Mouse (Mus musculus) neural tube, embryonic 13.5 days (tissue): ENCODE results near the gene Uchl5. TPM values are rescaled to one million over a fixed set of nuclear protein-coding genes. Genes with fewer than 3 reads are reported as not detected.

Source experiments
- ATAC-seq: fragments of 200-750 bp; cut with Nextera tagmentation; 2 replicates; pipeline ENCODE4 v1.8.0; 2017; ENCODE audit warnings: low read depth, mild to moderate bottlenecking, moderate TSS enrichment, moderate library complexity
- H3K27ac ChIP-seq: fragments of 300-500 bp; sonication (generic); replicated peaks from 2 replicates; pipeline ENCODE4 v1.5.1; 2015; ENCODE audit warnings: moderate library complexity, mild to moderate bottlenecking, inconsistent platforms
- H3K27me3 ChIP-seq: fragments of 300-500 bp; sonication (generic); 2 replicates; pipeline ENCODE4 v1.6.1; 2015; ENCODE audit warnings: mild to moderate bottlenecking, inconsistent platforms
- H3K36me3 ChIP-seq: fragments of 300-500 bp; sonication (generic); 2 replicates; pipeline ENCODE4 v1.6.1; 2015; ENCODE audit warnings: mild to moderate bottlenecking, inconsistent platforms
- H3K4me1 ChIP-seq: fragments of 300-500 bp; sonication (generic); replicated peaks from 2 replicates; pipeline ENCODE4 v1.6.1; 2015; ENCODE audit warnings: inconsistent platforms
- H3K4me2 ChIP-seq: fragments of 300-500 bp; sonication (generic); 2 replicates; pipeline ENCODE4 v1.6.1; 2015; ENCODE audit warnings: inconsistent platforms, mild to moderate bottlenecking, moderate library complexity
- H3K4me3 ChIP-seq: fragments of 300-500 bp; sonication (generic); 2 replicates; pipeline ENCODE4 v1.5.1; 2015; ENCODE audit warnings: mild to moderate bottlenecking, inconsistent platforms
- H3K9ac ChIP-seq: fragments of 300-500 bp; sonication (generic); 2 replicates; pipeline ENCODE4 v1.6.1; 2015; ENCODE audit warnings: moderate library complexity, mild to moderate bottlenecking, inconsistent platforms
- H3K9me3 ChIP-seq: fragments of 300-500 bp; sonication (generic); 2 replicates; pipeline ENCODE4 v1.6.1; 2016; ENCODE audit warnings: inconsistent platforms
- WGBS: fragments of 180-500 bp; shearing (Covaris S2); methylation state at CpG from one replicate; pipeline ENCODE4 v1.1.7; 2015; 5-methylcytosine and 5-hydroxymethylcytosine counted together
- polyA plus RNA-seq: library from polyadenylated mRNA; unstranded; fragments of >200 nt; fragmentation: Nextera tagmentation; extraction: Ambion mirVana; gene quantifications from 2 replicates; pipeline ENCODE4 v1.2.1, GENCODE M21; 2015

Uchl5 gene
- polyA plus RNA-seq, 1 experiment from 2014 or later: 68.3 TPM

DNA sequence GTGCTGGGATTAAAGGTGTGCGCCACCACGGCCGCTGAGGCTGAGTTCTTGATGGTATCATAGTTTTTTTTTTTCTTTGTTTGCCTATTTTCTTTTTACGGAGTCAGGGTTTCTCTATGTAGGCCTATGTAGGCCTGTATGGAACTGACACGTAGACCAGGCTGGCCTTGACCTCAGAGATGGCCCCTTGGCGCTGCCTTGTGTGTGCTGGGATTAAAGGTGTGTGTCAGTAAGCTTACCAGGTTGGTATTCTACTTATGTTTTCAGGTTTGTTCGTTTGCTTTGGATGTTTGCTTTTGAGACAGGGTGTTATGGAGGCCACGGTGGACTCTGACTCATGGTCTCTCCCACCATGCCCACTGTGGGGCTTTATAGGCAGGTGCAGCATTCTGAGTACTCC is 14.9 kb upstream of the Uchl5 start:
- Histone ChIP-seq H3K27me3 (no peaks in the 10 kb centered on the region), H3K9me3 (no peaks in the 10 kb centered on the region), H3K4me2 (no peak overlapping the region), H3K4me1 (no peaks in the 10 kb centered on the region), H3K4me3 (no peak overlapping the region), H3K27ac (no peak overlapping the region), H3K36me3 (peaks cover 82% of the 10 kb centered on the region), H3K9ac (no peak overlapping the region)
- WGBS: 96% methylated on average over 8 of the region's 8 CpGs
- ATAC-seq: no peak

- 78% methylated on average over 1 of the region's 1 CpGs for WGBS
- Histone ChIP-seq H3K4me1 (no peaks in the 10 kb centered on the region), H3K4me3 (no peak overlapping the region), H3K4me2 (no peak overlapping the region), H3K27ac (no peak overlapping the region), H3K36me3 (peaks cover 66% of the 10 kb centered on the region), H3K9ac (no peak overlapping the region), H3K9me3 (no peaks in the 10 kb centered on the region), H3K27me3 (no peaks in the 10 kb centered on the region)
- ATAC-seq: no peak
These were observed 12.6 kb upstream of the Uchl5 start for GRCm38 (mm10) chr1:143764443-143764842.

DNA sequence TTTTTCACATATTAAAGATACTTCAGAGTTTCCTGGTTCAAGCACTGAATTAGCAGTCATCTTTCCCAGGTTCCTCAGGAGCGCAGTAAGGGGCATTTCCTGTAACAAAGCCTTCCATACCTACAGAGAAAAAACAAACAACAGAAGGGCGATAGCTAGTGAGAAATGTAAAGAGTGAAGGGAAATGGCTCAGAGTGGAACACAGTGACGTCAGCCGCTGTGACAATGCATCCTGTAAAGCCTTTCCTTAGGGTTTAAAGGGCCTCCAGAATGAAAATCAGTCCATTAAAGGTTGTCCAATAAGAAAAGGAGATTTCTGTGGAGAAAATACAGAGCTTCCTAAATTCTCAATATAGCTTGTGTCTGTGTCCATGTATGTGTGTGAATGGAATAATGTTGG is 11.3 kb upstream of the Uchl5 start:
- Histone ChIP-seq H3K27me3 (no peaks in the 10 kb centered on the region), H3K4me2 (no peak overlapping the region), H3K36me3 (peaks cover 65% of the 10 kb centered on the region), H3K4me1 (no peaks in the 10 kb centered on the region), H3K4me3 (no peak overlapping the region), H3K9ac (no peak overlapping the region), H3K27ac (no peak overlapping the region), H3K9me3 (no peaks in the 10 kb centered on the region)
- WGBS: 89% methylated on average over 4 of the region's 4 CpGs
- no peak for ATAC-seq

DNA sequence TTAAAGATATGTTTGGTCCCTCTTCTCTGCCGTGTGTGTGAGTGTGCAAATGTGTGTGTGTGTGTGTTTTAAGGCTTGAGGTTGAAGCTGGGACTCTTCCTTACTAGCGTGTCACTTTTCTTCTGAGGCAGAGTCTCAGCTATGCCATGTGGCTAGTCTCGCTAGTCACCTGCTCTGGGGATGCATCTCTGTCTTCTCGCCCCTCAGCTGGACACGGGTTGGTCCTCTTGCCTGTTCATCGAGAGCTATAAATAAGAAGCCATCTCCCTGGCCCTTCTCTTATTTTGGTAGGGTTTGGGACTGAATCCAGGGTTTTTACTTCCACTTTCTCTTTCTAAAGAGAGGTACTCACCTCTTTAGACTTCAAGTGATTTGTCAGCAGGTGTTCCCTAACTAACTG is 10.8 kb upstream of the Uchl5 start:
- peaks cover 61% of the 10 kb centered on the region for H3K36me3 ChIP-seq

GRCm38 (mm10) chr1:143770444-143771109 is 6.5 kb upstream of the Uchl5 start:
- no peaks in the 10 kb centered on the region for H3K9me3 ChIP-seq
- ATAC-seq: no peak
- H3K4me1 ChIP-seq: peaks cover 34% of the 10 kb centered on the region
- H3K9ac ChIP-seq: no peak overlapping the region
- no peak overlapping the region for H3K4me3 ChIP-seq
- no peak overlapping the region for H3K4me2 ChIP-seq
- peaks cover 33% of the 10 kb centered on the region for H3K36me3 ChIP-seq
- H3K27me3 ChIP-seq: no peaks in the 10 kb centered on the region
- 65% methylated on average over 20 of the region's 20 CpGs for WGBS
- no peak overlapping the region for H3K27ac ChIP-seq

More for the DNA sequence above, 10.8 kb upstream of the Uchl5 start:
- 94% methylated on average over 6 of the region's 6 CpGs for WGBS
- H3K27ac ChIP-seq: no peak overlapping the region
- H3K4me3 ChIP-seq: no peak overlapping the region
- H3K9me3 ChIP-seq: no peaks in the 10 kb centered on the region
- H3K27me3 ChIP-seq: no peaks in the 10 kb centered on the region
- H3K9ac ChIP-seq: no peak overlapping the region
- no peaks in the 10 kb centered on the region for H3K4me1 ChIP-seq
- H3K4me2 ChIP-seq: no peak overlapping the region
- ATAC-seq: no peak

GRCm38 (mm10) chr1:143773082-143773481 is 4.0 kb upstream of the Uchl5 start:
- WGBS: 83% methylated on average over 7 of the region's 7 CpGs

GRCm38 (mm10) chr1:143773909-143774308 is 3.2 kb upstream of the Uchl5 start:
- no peak for ATAC-seq

More at GRCm38 (mm10) chr1:143773082-143773481, 4.0 kb upstream of the Uchl5 start:
- no peaks in the 10 kb centered on the region for H3K9me3 ChIP-seq
- no peak for ATAC-seq
- no peak overlapping the region for H3K4me3 ChIP-seq
- no peak overlapping the region for H3K27ac ChIP-seq
- H3K4me1 ChIP-seq: peaks cover 42% of the 10 kb centered on the region
- H3K9ac ChIP-seq: no peak overlapping the region
- H3K27me3 ChIP-seq: no peaks in the 10 kb centered on the region
- H3K4me2 ChIP-seq: no peak overlapping the region
- peaks cover 12% of the 10 kb centered on the region for H3K36me3 ChIP-seq

GRCm38 (mm10) chr1:143777558-143778218 is 616 bp downstream of the Uchl5 start:
- peak overlapping the region; percentile 95 for H3K4me2 ChIP-seq
- under 1% methylated on average over 33 of the region's 39 CpGs for WGBS
- H3K9me3 ChIP-seq: no peaks in the 10 kb centered on the region
- H3K27ac ChIP-seq: peak overlapping the region; percentile 80
- peak overlapping the region; percentile 92 for H3K9ac ChIP-seq
- ATAC-seq: peak; percentile 70
- peak overlapping the region; percentile 75 for H3K4me3 ChIP-seq
- H3K36me3 ChIP-seq: peaks cover 3% of the 10 kb centered on the region; the same call in 1 of the 2 replicates
- peaks cover 42% of the 10 kb centered on the region for H3K4me1 ChIP-seq
- H3K27me3 ChIP-seq: no peaks in the 10 kb centered on the region

More at GRCm38 (mm10) chr1:143773909-143774308, 3.2 kb upstream of the Uchl5 start:
- Histone ChIP-seq H3K27me3 (no peaks in the 10 kb centered on the region), H3K4me2 (no peak overlapping the region), H3K9me3 (no peaks in the 10 kb centered on the region), H3K36me3 (peaks cover 12% of the 10 kb centered on the region), H3K4me3 (no peak overlapping the region), H3K9ac (no peak overlapping the region), H3K4me1 (peaks cover 51% of the 10 kb centered on the region), H3K27ac (no peak overlapping the region)
- WGBS: 80% methylated on average over 6 of the region's 6 CpGs

- 0 out of 2 replicates have a peak, but pooled peaks cover 3% of the 10 kb centered on the region for H3K36me3 ChIP-seq
- no peak for ATAC-seq
- H3K9me3 ChIP-seq: no peaks in the 10 kb centered on the region
- no peak overlapping the region for H3K4me2 ChIP-seq
- H3K4me3 ChIP-seq: no peak overlapping the region
- no peak overlapping the region for H3K27ac ChIP-seq
- H3K4me1 ChIP-seq: no peaks in the 10 kb centered on the region
- no peak overlapping the region for H3K9ac ChIP-seq
- WGBS: 78% methylated on average over 2 of the region's 2 CpGs
- no peaks in the 10 kb centered on the region for H3K27me3 ChIP-seq
These were observed 11.6 kb downstream of the Uchl5 start for GRCm38 (mm10) chr1:143788584-143789227.

- no peak overlapping the region for H3K4me3 ChIP-seq
- H3K4me1 ChIP-seq: no peaks in the 10 kb centered on the region
- H3K9ac ChIP-seq: no peak overlapping the region
- no peaks in the 10 kb centered on the region for H3K27me3 ChIP-seq
- H3K27ac ChIP-seq: no peak overlapping the region
- H3K4me2 ChIP-seq: no peak overlapping the region
- H3K36me3 ChIP-seq: peaks cover 11% of the 10 kb centered on the region; the same call in 1 of the 2 replicates
- ATAC-seq: peak; percentile 82
- H3K9me3 ChIP-seq: no peaks in the 10 kb centered on the region
- 43% methylated on average over 4 of the region's 4 CpGs for WGBS
These were observed 26.5 kb downstream of the Uchl5 start for GRCm38 (mm10) chr1:143803537-143803936.

GRCm38 (mm10) chr1:143809062-143809461 is 32.0 kb downstream of the Uchl5 start:
- no peaks in the 10 kb centered on the region for H3K9me3 ChIP-seq
- 81% methylated on average over 6 of the region's 6 CpGs for WGBS
- no peak overlapping the region for H3K9ac ChIP-seq
- ATAC-seq: no peak
- H3K36me3 ChIP-seq: peaks cover 6% of the 10 kb centered on the region; the same call in 1 of the 2 replicates
- no peak overlapping the region for H3K27ac ChIP-seq
- H3K4me2 ChIP-seq: no peak overlapping the region
- H3K4me3 ChIP-seq: no peak overlapping the region
- H3K4me1 ChIP-seq: no peaks in the 10 kb centered on the region
- no peaks in the 10 kb centered on the region for H3K27me3 ChIP-seq

DNA sequence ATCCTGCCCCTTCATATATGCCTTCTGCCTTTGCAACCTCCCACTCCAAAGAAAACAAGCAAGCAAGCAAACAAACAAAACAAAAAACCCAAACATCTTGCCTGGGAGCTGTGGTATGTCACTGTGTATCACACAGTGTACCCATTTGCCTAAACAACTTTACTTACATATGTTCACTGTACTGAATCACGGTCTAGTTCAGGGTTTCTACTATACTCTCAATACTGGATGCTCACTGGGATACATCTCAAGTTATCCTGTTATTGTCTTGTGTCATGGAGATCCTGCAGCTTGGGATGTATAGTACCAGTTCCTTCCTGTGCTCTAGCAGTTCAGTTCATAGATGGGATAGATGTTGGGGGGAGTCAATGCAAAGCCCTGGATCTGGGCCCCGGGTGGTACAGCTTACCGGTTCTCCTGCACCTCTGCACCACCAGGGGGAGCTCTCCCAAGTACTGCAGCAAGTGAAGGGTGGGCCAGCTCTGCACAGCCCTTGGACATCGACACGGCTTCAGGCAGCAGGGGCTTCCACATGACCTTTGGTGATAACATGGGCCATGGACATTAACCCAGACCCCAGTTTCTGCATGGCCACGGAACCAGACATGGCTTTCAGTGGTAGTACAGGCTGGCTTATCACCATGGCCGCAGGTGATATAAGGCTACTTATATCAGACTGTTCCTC is 36.7 kb downstream of the Uchl5 start:
- H3K4me1 ChIP-seq: no peaks in the 10 kb centered on the region
- H3K4me3 ChIP-seq: no peak overlapping the region
- no peak overlapping the region for H3K9ac ChIP-seq
- no peak overlapping the region for H3K4me2 ChIP-seq
- H3K27me3 ChIP-seq: no peaks in the 10 kb centered on the region
- H3K9me3 ChIP-seq: no peaks in the 10 kb centered on the region
- ATAC-seq: peak; percentile 86
- 36% methylated on average over 7 of the region's 7 CpGs for WGBS
- H3K36me3 ChIP-seq: no peaks in the 10 kb centered on the region
- no peak overlapping the region for H3K27ac ChIP-seq
